Mouse (Mus musculus): ENCODE results near the gene Ddr1. TPM values are rescaled to one million over a fixed set of nuclear protein-coding genes. Genes with fewer than 3 reads are reported as not detected.

Ddr1 gene
- total and polyA plus RNA-seq, 2 experiments from 2014 or later: 49.3 to 100 TPM

GRCm38 (mm10) chr17:35692368-35692767 lies 12.1 kb downstream of the Ddr1 start:
- 67% methylated on average over 4 of the region's 4 CpGs for WGBS
- Histone ChIP-seq H3K27me3 (ENCODE audit: insufficient read depth, low read length) (no peaks in the 10 kb centered on the region), H3K27ac (ENCODE audit: low read depth, low read length) (no peak overlapping the region), H3K4me1 (ENCODE audit: insufficient read depth, low read length) (peaks cover 7% of the 10 kb centered on the region; the same call in 1 of the 2 replicates), H3K4me3 (ENCODE audit: low read depth, low read length) (no peak overlapping the region), H3K4me2 (ENCODE audit: low read depth, low read length, poor library complexity, severe bottlenecking) (no peak overlapping the region), H3K9me3 (ENCODE audit: low read length) (no peaks in the 10 kb centered on the region), H3K9ac (replicated peaks; ENCODE audit: low read length, poor library complexity, severe bottlenecking) (no peak overlapping the region), H3K36me3 (ENCODE audit: insufficient read depth, low read length) (peaks cover 59% of the 10 kb centered on the region)
- DNase-seq (ENCODE audit: low spot score): no peak
- no peak for ATAC-seq (ENCODE audit: low FRiP score)
- no peak for TF ChIP-seq CTCF (IDR thresholded peaks at IDR 0.05)

GRCm38 (mm10) chr17:35691811-35692210 lies 12.6 kb downstream of the Ddr1 start:
- no peak overlapping the region for H3K27ac ChIP-seq (ENCODE audit: low read depth, low read length)
- no peak overlapping the region for H3K4me3 ChIP-seq (ENCODE audit: low read depth, low read length)
- ATAC-seq (ENCODE audit: low FRiP score) (no peak), DNase-seq (ENCODE audit: low spot score) (no peak)
- no peak overlapping the region; the same call in 1 of the 2 replicates for H3K9ac ChIP-seq (replicated peaks; ENCODE audit: low read length, poor library complexity, severe bottlenecking)
- TF ChIP-seq CTCF (IDR thresholded peaks at IDR 0.05): no peak
- H3K4me1 ChIP-seq (ENCODE audit: insufficient read depth, low read length): 0 out of 2 replicates have a peak, but pooled peaks cover 2% of the 10 kb centered on the region
- WGBS: 84% methylated on average over 4 of the region's 4 CpGs
- no peaks in the 10 kb centered on the region for H3K9me3 ChIP-seq (ENCODE audit: low read length)
- H3K36me3 ChIP-seq (ENCODE audit: insufficient read depth, low read length): peaks cover 64% of the 10 kb centered on the region
- no peak overlapping the region for H3K4me2 ChIP-seq (ENCODE audit: low read depth, low read length, poor library complexity, severe bottlenecking)
- H3K27me3 ChIP-seq (ENCODE audit: insufficient read depth, low read length): no peaks in the 10 kb centered on the region

DNA sequence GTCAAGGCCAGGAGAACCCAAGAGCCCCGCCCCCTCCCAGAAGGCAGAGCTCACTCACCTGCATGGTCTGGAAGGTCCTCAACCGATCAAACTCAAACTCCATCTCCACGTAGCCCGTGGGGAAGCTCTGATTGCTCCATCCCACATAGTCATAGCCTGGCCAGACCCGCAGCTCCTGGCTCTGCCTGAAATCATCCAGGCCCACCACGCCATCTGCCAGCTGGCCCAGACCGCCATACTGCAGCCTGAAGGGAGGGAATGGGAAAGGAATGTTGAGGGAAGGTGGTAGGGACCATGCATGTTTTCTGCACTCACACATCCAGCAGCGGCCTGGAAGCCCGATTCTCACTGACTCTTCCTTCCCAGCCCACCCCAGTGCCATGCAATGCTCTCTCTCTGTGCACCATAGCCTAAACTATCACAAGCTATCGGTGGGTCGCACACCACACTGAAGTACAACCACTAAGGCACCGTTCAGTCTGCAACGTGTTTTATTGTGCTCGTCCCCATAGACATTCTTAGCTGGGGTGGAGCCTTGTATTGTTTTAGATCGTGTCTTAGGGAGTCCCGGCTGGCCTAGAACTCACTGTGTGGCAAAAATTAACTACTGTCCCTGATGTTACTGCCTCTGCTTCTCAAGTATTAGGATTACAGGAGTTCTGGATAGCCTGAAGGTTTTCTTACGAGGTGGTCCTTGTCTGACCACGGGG lies 14.3 kb downstream of the Ddr1 start:
- Histone ChIP-seq H3K4me3 (ENCODE audit: low read depth, low read length) (no peak overlapping the region), H3K27me3 (ENCODE audit: insufficient read depth, low read length) (no peaks in the 10 kb centered on the region), H3K36me3 (ENCODE audit: insufficient read depth, low read length) (peaks cover 74% of the 10 kb centered on the region), H3K9ac (replicated peaks; ENCODE audit: low read length, poor library complexity, severe bottlenecking) (no peak overlapping the region; the same call in 1 of the 2 replicates), H3K4me2 (ENCODE audit: low read depth, low read length, poor library complexity, severe bottlenecking) (no peak overlapping the region), H3K27ac (ENCODE audit: low read depth, low read length) (no peak overlapping the region), H3K9me3 (ENCODE audit: low read length) (no peaks in the 10 kb centered on the region), H3K4me1 (ENCODE audit: insufficient read depth, low read length) (no peaks in the 10 kb centered on the region)
- DNase-seq (ENCODE audit: low spot score): no peak
- whole genome bisulfite sequencing: 90% methylated on average over 18 of the region's 18 CpGs
- ATAC-seq (ENCODE audit: low FRiP score): no peak
- no peak for TF ChIP-seq CTCF (IDR thresholded peaks at IDR 0.05)

DNA sequence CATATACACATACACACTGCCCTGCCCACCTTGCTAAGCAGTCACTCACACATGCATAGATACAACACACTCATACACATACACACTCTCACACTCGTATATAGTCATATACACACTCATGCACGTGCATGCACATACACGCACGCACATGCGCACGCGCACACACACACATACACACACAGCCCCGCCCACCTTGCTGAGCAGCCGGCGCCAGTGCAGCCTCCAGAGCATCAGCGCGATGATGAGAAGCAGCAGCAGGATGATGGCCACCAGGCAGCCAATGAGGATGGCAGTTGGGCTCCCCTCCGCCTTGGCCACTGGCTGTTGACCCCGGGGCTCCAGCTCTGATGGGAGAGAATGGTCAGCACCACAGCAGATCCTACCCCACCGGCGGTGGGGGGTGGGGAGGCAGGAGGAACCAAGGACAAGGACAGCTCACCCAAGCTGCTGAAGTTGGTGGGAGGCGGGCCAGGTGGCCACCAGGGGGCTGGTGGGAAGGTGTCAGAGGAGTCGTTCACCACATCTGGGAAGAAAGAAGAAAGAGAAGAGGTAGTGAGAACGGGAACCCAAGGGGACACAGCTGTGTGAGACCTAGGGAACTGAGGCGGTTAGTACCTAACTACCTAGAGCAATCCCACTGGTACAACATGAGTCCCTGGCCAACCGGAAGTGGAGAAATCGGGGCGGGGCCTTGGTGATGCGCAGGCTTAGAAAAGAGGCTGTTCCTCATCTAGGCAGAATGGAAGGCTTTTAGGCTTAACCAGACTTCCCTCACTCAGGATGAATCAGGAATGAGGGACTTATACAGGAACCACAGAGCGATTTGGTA lies 15.9 kb downstream of the Ddr1 start:
- Histone ChIP-seq H3K4me2 (ENCODE audit: low read depth, low read length, poor library complexity, severe bottlenecking) (no peak overlapping the region), H3K9me3 (ENCODE audit: low read length) (no peaks in the 10 kb centered on the region), H3K4me3 (ENCODE audit: low read depth, low read length) (no peak overlapping the region), H3K36me3 (ENCODE audit: insufficient read depth, low read length) (peaks cover 79% of the 10 kb centered on the region), H3K27me3 (ENCODE audit: insufficient read depth, low read length) (no peaks in the 10 kb centered on the region), H3K27ac (ENCODE audit: low read depth, low read length) (no peak overlapping the region), H3K4me1 (ENCODE audit: insufficient read depth, low read length) (no peaks in the 10 kb centered on the region), H3K9ac (replicated peaks; ENCODE audit: low read length, poor library complexity, severe bottlenecking) (no peak overlapping the region)
- no peak; the same call in 1 of the 2 replicates for TF ChIP-seq CTCF (IDR thresholded peaks at IDR 0.05)
- DNase-seq (ENCODE audit: low spot score): no peak
- 91% methylated on average over 25 of the region's 25 CpGs for WGBS
- no peak for ATAC-seq (ENCODE audit: low FRiP score)

- Histone ChIP-seq H3K9me3 (ENCODE audit: low read length) (no peaks in the 10 kb centered on the region), H3K9ac (replicated peaks; ENCODE audit: low read length, poor library complexity, severe bottlenecking) (no peak overlapping the region; the same call in 1 of the 2 replicates), H3K4me2 (ENCODE audit: low read depth, low read length, poor library complexity, severe bottlenecking) (no peak overlapping the region), H3K27me3 (ENCODE audit: insufficient read depth, low read length) (no peaks in the 10 kb centered on the region), H3K36me3 (ENCODE audit: insufficient read depth, low read length) (peaks cover 64% of the 10 kb centered on the region), H3K4me1 (ENCODE audit: insufficient read depth, low read length) (no peaks in the 10 kb centered on the region), H3K4me3 (ENCODE audit: low read depth, low read length) (no peak overlapping the region), H3K27ac (ENCODE audit: low read depth, low read length) (peak overlapping the region; percentile 63)
- DNase-seq (ENCODE audit: low spot score) (peak; percentile 60), ATAC-seq (ENCODE audit: low FRiP score) (0 out of 2 replicates have a peak, but pooled peaks have one; percentile 28)
- 35% methylated on average over 9 of the region's 9 CpGs for WGBS
- no peak for TF ChIP-seq CTCF (IDR thresholded peaks at IDR 0.05)
Measured at GRCm38 (mm10) chr17:35685061-35685460, 19.4 kb downstream of the Ddr1 start.

DNA sequence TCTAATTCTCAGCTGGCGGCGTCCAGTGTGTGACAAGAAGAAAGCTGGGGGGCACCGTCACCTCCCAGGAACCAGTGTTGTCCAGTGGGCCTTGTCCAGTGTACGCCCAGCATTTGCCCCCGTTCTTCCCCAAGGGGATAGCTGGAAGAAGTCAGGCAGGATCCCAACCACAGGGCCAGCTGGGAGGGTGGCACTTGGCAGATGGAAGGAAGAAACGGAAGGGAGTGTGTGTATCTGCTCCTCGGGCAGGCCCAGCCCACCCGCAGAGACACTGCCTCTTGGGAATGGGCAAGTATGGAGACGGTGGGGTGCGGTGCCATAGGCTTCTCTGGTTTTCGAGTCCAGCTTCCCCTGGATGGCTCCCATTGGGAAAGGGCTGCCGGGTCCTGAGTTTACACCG lies 22.4 kb downstream of the Ddr1 start:
- Histone ChIP-seq H3K4me1 (ENCODE audit: insufficient read depth, low read length) (no peaks in the 10 kb centered on the region), H3K36me3 (ENCODE audit: insufficient read depth, low read length) (peaks cover 37% of the 10 kb centered on the region), H3K4me3 (ENCODE audit: low read depth, low read length) (no peak overlapping the region), H3K27ac (ENCODE audit: low read depth, low read length) (no peak overlapping the region), H3K9me3 (ENCODE audit: low read length) (no peaks in the 10 kb centered on the region), H3K4me2 (ENCODE audit: low read depth, low read length, poor library complexity, severe bottlenecking) (no peak overlapping the region), H3K27me3 (ENCODE audit: insufficient read depth, low read length) (no peaks in the 10 kb centered on the region), H3K9ac (replicated peaks; ENCODE audit: low read length, poor library complexity, severe bottlenecking) (no peak overlapping the region)
- DNase-seq (ENCODE audit: low spot score): no peak
- 82% methylated on average over 13 of the region's 13 CpGs for WGBS
- no peak for TF ChIP-seq CTCF (IDR thresholded peaks at IDR 0.05)
- no peak for ATAC-seq (ENCODE audit: low FRiP score)
